Mouse (Mus musculus): ENCODE measurements around the gene Rnh1. TPM values are rescaled to one million over a fixed set of nuclear protein-coding genes. Genes with fewer than 3 reads are reported as not detected.
A peak's percentile ranks its signal among the peaks of the same experiment; 100 is the strongest.

Gene Rnh1
- total RNA-seq, 2 experiments from 2014 or later, result 265 to 371 TPM

GRCm38 (mm10) chr7:141206182-141206937, 33.7 kb upstream of the Rnh1 start:
- DNase-seq, result no peak

- DNase-seq, result no peak
Measured at GRCm38 (mm10) chr7:141205504-141205903, 32.8 kb upstream of the Rnh1 start.

- no peak for DNase-seq
Measured at GRCm38 (mm10) chr7:141204546-141204945, 31.9 kb upstream of the Rnh1 start.

- DNase-seq, result no peak
Measured at GRCm38 (mm10) chr7:141198121-141198520, 25.5 kb upstream of the Rnh1 start.

GRCm38 (mm10) chr7:141196619-141197282, 24.1 kb upstream of the Rnh1 start:
- no peak for DNase-seq

- no peak for DNase-seq
Measured at GRCm38 (mm10) chr7:141195754-141196153, 23.1 kb upstream of the Rnh1 start.

GRCm38 (mm10) chr7:141194830-141195229, 22.2 kb upstream of the Rnh1 start:
- DNase-seq, result peak; percentile 92 to 95

- DNase-seq, result no peak
Measured at GRCm38 (mm10) chr7:141194409-141194808, 21.8 kb upstream of the Rnh1 start.

GRCm38 (mm10) chr7:141193948-141194347, 21.3 kb upstream of the Rnh1 start, which contains the start of the genes Hras and Lrrc56:
Hras (minus strand) TSS chr7:141194005.
Lrrc56 (plus strand) TSS chr7:141194157.
- DNase-seq, result peak; percentile 98 to 99

GRCm38 (mm10) chr7:141193348-141193856, 20.7 kb upstream of the Rnh1 start:
- DNase-seq, result peak; percentile 50 to 71

GRCm38 (mm10) chr7:141192776-141193347, 20.2 kb upstream of the Rnh1 start:
- no peak for DNase-seq

- DNase-seq, result no peak
Measured at GRCm38 (mm10) chr7:141191796-141192685, 19.4 kb upstream of the Rnh1 start.

GRCm38 (mm10) chr7:141191036-141191435, 18.4 kb upstream of the Rnh1 start:
- peak; percentile 40 to 56 for DNase-seq

GRCm38 (mm10) chr7:141190220-141190619, 17.6 kb upstream of the Rnh1 start:
- DNase-seq, result no peak

- no peak for DNase-seq
Measured at GRCm38 (mm10) chr7:141188733-141189132, 16.1 kb upstream of the Rnh1 start.

GRCm38 (mm10) chr7:141188194-141188593, 15.5 kb upstream of the Rnh1 start:
- no peak for DNase-seq

- peak; percentile 91 to 92 for DNase-seq
Measured at GRCm38 (mm10) chr7:141176173-141176572, 3.5 kb upstream of the Rnh1 start.

GRCm38 (mm10) chr7:141175068-141175467, 2.4 kb upstream of the Rnh1 start:
- no peak for DNase-seq

- no peak for DNase-seq
Measured at GRCm38 (mm10) chr7:141173323-141173850, 730 bp upstream of the Rnh1 start.

GRCm38 (mm10) chr7:141169866-141170265, 2.8 kb downstream of the Rnh1 start:
- no peak for DNase-seq

- DNase-seq, result no peak
Measured at GRCm38 (mm10) chr7:141169300-141169699, 3.4 kb downstream of the Rnh1 start.

All from adrenal gland, postnatal 36 days (tissue).